Mouse (Mus musculus): ENCODE measurements around the gene Susd6. TPM values are rescaled to one million over a fixed set of nuclear protein-coding genes. Genes with fewer than 3 reads are reported as not detected.

The Susd6 gene
- polyA plus RNA-seq, 1 experiment = 57.0 TPM

DNA sequence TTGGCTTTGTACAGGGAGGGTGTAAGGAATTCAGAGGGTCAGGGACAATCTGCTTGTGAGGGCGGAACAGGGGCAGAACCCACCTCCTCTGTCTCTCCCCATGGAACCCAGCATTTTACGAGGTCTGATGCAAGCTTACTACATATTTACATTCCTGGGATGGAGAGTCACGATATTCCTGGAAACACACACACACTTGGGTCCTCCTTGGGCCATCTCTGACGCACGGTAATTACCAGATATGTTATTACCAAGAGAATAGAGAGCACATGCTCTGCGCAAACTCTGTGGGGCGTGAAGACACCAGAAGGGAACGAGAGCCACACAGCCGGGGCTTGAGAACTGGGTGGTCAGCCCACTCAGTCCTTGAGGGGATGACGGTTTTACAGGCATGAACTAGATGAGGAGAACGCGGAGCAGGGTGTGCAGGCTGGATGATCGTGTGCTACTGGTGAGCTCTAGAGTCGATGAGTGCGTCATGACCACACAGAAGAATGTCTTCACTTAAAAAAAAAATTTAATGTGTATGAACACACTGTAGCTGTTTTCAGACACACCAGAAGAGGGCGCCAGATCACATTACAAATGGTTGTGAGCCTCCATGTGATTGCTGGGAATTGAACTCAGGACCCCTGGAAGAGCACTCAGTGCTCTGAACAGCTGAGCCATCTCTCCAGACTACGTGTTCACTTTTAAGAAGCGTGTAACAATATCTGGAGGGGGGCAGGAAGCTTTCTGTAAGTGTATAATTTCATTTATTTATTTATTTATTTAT, 103.6 kb downstream of the Susd6 start:
- no peaks in the 10 kb centered on the region for H3K27me3 ChIP-seq (ENCODE audit: control insufficient read depth, insufficient read depth, low read length, poor library complexity, severe bottlenecking)
- H3K9me3 ChIP-seq (replicated peaks; ENCODE audit: control insufficient read depth, insufficient read depth, low read length, poor library complexity, severe bottlenecking) = peaks cover 8% of the 10 kb centered on the region
- no peak for TF ChIP-seq EP300 (IDR thresholded peaks at IDR 0.05; ENCODE audit: insufficient read depth, low read depth, low read length)
- TF ChIP-seq CTCF (IDR thresholded peaks at IDR 0.05; ENCODE audit: low read depth, low read length) = no peak
- TF ChIP-seq POLR2A (IDR thresholded peaks at IDR 0.05; ENCODE audit: insufficient read depth, low read length) = no peak
- H3K36me3 ChIP-seq (ENCODE audit: control insufficient read depth, insufficient read depth, low read length, poor library complexity, severe bottlenecking) = no peaks in the 10 kb centered on the region
- peaks cover 2% of the 10 kb centered on the region for H3K4me1 ChIP-seq (ENCODE audit: control insufficient read depth, insufficient read depth, low read length)
- no peak overlapping the region for H3K9ac ChIP-seq (ENCODE audit: low read depth, poor library complexity, severe bottlenecking)
- no peak overlapping the region for H3K4me3 ChIP-seq (ENCODE audit: low read depth, low read length)
- H3K27ac ChIP-seq (ENCODE audit: insufficient read depth, low read length) = no peak overlapping the region

DNA sequence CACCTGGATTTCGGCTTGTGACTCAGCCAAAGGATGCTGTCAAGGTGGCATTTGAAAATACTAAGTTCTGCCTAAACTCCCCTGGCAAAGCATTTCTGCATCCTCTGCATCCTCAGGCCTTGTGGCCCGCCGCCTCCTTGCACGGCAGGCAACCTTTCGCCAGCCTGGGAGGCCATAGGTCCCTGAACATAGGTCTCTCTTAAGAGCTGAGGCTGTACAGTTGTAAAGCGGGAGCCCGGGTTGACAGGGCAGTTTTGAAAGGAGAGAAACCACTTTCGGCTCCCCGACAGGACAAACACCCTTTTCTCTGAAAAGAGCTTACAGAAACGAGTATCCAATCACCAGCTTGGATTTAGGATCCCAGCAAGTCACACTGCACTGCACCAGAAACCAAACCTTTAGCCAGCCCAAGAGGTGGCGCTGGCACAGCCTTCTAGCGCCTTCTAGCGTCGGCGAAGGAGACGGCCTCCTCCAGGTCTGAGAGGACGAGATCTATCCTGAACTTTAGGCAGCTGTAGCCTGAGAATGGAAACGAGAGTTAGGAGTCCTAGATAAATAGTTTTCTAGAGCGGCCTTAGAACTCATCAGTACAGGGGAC, 104.8 kb downstream of the Susd6 start:
- H3K36me3 ChIP-seq (ENCODE audit: control insufficient read depth, insufficient read depth, low read length, poor library complexity, severe bottlenecking) = no peaks in the 10 kb centered on the region
- peaks cover 2% of the 10 kb centered on the region; the same call in 1 of the 2 replicates for H3K9me3 ChIP-seq (replicated peaks; ENCODE audit: control insufficient read depth, insufficient read depth, low read length, poor library complexity, severe bottlenecking)
- H3K4me1 ChIP-seq (ENCODE audit: control insufficient read depth, insufficient read depth, low read length) = peaks cover 2% of the 10 kb centered on the region
- TF ChIP-seq POLR2A (IDR thresholded peaks at IDR 0.05; ENCODE audit: insufficient read depth, low read length) (no peak), EP300 (IDR thresholded peaks at IDR 0.05; ENCODE audit: insufficient read depth, low read depth, low read length) (0 out of 2 replicates have a peak, but pooled peaks have one; percentile 33), CTCF (IDR thresholded peaks at IDR 0.05; ENCODE audit: low read depth, low read length) (peak; percentile 100)
- 0 out of 2 replicates have a peak overlapping the region, but pooled peaks have one; percentile 16 for H3K27ac ChIP-seq (ENCODE audit: insufficient read depth, low read length)
- H3K9ac ChIP-seq (ENCODE audit: low read depth, poor library complexity, severe bottlenecking) = 0 out of 2 replicates have a peak overlapping the region, but pooled peaks have one; percentile 19
- H3K27me3 ChIP-seq (ENCODE audit: control insufficient read depth, insufficient read depth, low read length, poor library complexity, severe bottlenecking) = no peaks in the 10 kb centered on the region
- H3K4me3 ChIP-seq (ENCODE audit: low read depth, low read length) = no peak overlapping the region; the same call in 1 of the 2 replicates

DNA sequence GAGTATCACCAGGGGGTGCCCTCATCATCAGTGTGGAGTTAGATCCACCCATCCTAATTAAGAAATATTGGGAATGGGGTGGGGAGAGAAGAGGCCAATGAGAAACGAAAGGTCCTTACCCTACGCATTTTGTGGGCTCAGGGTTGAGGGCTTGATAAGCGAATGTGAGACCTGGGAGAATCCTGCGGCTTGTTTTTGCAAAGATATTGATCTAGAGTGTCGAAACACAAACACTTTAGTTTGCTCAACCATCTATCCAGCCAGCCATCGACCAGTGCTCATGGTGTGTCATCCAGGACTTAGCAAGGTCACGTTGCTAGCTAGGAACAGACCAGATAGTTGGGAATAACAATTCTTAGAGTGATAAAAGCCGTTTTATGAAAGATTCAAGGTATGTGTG, 119.3 kb downstream of the Susd6 start:
- H3K4me3 ChIP-seq (ENCODE audit: low read depth, low read length) = no peak overlapping the region
- no peak overlapping the region for H3K27ac ChIP-seq (ENCODE audit: insufficient read depth, low read length)
- no peaks in the 10 kb centered on the region for H3K36me3 ChIP-seq (ENCODE audit: control insufficient read depth, insufficient read depth, low read length, poor library complexity, severe bottlenecking)
- no peak for TF ChIP-seq EP300 (IDR thresholded peaks at IDR 0.05; ENCODE audit: insufficient read depth, low read depth, low read length)
- TF ChIP-seq POLR2A (IDR thresholded peaks at IDR 0.05; ENCODE audit: insufficient read depth, low read length) = no peak
- no peak for TF ChIP-seq CTCF (IDR thresholded peaks at IDR 0.05; ENCODE audit: low read depth, low read length)
- no peaks in the 10 kb centered on the region for H3K9me3 ChIP-seq (replicated peaks; ENCODE audit: control insufficient read depth, insufficient read depth, low read length, poor library complexity, severe bottlenecking)
- no peaks in the 10 kb centered on the region for H3K27me3 ChIP-seq (ENCODE audit: control insufficient read depth, insufficient read depth, low read length, poor library complexity, severe bottlenecking)
- H3K9ac ChIP-seq (ENCODE audit: low read depth, poor library complexity, severe bottlenecking) = no peak overlapping the region
- H3K4me1 ChIP-seq (ENCODE audit: control insufficient read depth, insufficient read depth, low read length) = no peaks in the 10 kb centered on the region

DNA sequence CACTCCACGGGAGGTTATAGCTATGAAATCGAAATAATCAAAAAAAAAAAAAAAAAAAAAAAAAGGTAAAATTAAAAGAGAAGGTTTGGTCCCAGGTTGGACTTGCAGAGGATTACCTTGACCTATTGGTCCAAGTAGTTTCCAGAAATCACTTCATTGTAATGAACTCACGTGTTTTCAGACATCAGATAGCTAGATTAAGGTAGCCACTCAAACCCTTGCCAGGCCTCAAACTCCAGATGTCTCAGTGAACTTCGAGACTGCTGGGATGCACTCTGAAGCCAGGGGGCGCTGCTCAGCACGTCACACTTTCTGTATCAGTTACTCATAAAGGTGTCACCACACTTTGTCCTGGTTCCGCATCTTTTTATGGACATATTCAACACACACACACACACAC, 127.5 kb downstream of the Susd6 start:
- Histone ChIP-seq H3K27me3 (ENCODE audit: control insufficient read depth, insufficient read depth, low read length, poor library complexity, severe bottlenecking) (no peaks in the 10 kb centered on the region), H3K9me3 (replicated peaks; ENCODE audit: control insufficient read depth, insufficient read depth, low read length, poor library complexity, severe bottlenecking) (no peaks in the 10 kb centered on the region), H3K4me1 (ENCODE audit: control insufficient read depth, insufficient read depth, low read length) (peaks cover 1% of the 10 kb centered on the region), H3K27ac (ENCODE audit: insufficient read depth, low read length) (no peak overlapping the region), H3K4me3 (ENCODE audit: low read depth, low read length) (no peak overlapping the region), H3K9ac (ENCODE audit: low read depth, poor library complexity, severe bottlenecking) (no peak overlapping the region), H3K36me3 (ENCODE audit: control insufficient read depth, insufficient read depth, low read length, poor library complexity, severe bottlenecking) (no peaks in the 10 kb centered on the region)
- no peak for TF ChIP-seq EP300 (IDR thresholded peaks at IDR 0.05; ENCODE audit: insufficient read depth, low read depth, low read length)
- peak; percentile 98 for TF ChIP-seq CTCF (IDR thresholded peaks at IDR 0.05; ENCODE audit: low read depth, low read length)

DNA sequence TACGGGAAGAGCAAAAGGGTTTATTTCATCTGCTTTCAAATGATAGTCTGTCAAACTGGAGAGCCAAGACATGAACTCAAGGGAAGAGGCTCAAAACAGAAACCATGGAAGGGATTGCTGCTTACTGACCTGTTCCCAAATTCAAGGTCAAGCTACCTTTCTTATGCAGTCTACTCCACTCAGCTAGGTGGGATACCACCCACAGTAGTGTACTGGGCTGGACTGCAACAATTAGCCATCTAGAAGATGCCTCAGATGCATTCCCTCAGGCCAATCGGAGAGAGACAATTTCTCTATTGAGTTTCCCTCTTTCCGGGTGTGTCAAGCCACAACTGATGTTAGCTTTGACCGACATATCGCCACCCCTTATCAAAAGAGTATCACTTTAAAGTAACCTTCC, 131.0 kb downstream of the Susd6 start:
- Histone ChIP-seq H3K4me1 (ENCODE audit: control insufficient read depth, insufficient read depth, low read length) (peaks cover 9% of the 10 kb centered on the region), H3K9me3 (replicated peaks; ENCODE audit: control insufficient read depth, insufficient read depth, low read length, poor library complexity, severe bottlenecking) (no peaks in the 10 kb centered on the region), H3K4me3 (ENCODE audit: low read depth, low read length) (no peak overlapping the region), H3K27me3 (ENCODE audit: control insufficient read depth, insufficient read depth, low read length, poor library complexity, severe bottlenecking) (no peaks in the 10 kb centered on the region), H3K27ac (ENCODE audit: insufficient read depth, low read length) (peak overlapping the region; percentile 83), H3K9ac (ENCODE audit: low read depth, poor library complexity, severe bottlenecking) (no peak overlapping the region), H3K36me3 (ENCODE audit: control insufficient read depth, insufficient read depth, low read length, poor library complexity, severe bottlenecking) (no peaks in the 10 kb centered on the region)
- no peak for TF ChIP-seq POLR2A (IDR thresholded peaks at IDR 0.05; ENCODE audit: insufficient read depth, low read length)
- TF ChIP-seq EP300 (IDR thresholded peaks at IDR 0.05; ENCODE audit: insufficient read depth, low read depth, low read length) = no peak
- no peak for TF ChIP-seq CTCF (IDR thresholded peaks at IDR 0.05; ENCODE audit: low read depth, low read length)

DNA sequence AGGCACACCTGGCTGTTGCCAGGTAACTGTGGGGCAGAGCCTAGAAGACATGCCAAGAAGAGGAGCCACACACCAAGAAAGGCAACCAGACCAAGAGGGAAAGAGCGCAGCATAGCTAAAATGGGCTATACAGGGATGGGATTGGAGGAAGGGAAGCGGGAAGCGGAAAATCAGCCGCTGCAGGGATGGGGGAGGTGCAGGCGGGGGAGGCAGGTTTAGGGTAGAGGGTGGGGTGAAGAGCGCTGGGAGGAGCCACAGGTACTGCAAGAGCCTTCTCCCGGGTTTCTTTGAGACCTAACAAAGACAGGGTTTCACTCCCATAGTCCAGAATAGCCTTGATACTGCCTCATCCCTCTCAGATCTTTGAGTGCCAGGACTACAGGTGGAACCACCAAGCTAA, 132.6 kb downstream of the Susd6 start:
- TF ChIP-seq POLR2A (IDR thresholded peaks at IDR 0.05; ENCODE audit: insufficient read depth, low read length) = peak; percentile 13
- TF ChIP-seq CTCF (IDR thresholded peaks at IDR 0.05; ENCODE audit: low read depth, low read length) = no peak
- peak; percentile 72; the same call in 1 of the 2 replicates for TF ChIP-seq EP300 (IDR thresholded peaks at IDR 0.05; ENCODE audit: insufficient read depth, low read depth, low read length)
- H3K27me3 ChIP-seq (ENCODE audit: control insufficient read depth, insufficient read depth, low read length, poor library complexity, severe bottlenecking) = no peaks in the 10 kb centered on the region
- peaks cover 9% of the 10 kb centered on the region for H3K4me1 ChIP-seq (ENCODE audit: control insufficient read depth, insufficient read depth, low read length)
- peak overlapping the region; percentile 68; the same call in 1 of the 2 replicates for H3K27ac ChIP-seq (ENCODE audit: insufficient read depth, low read length)
- H3K9me3 ChIP-seq (replicated peaks; ENCODE audit: control insufficient read depth, insufficient read depth, low read length, poor library complexity, severe bottlenecking) = no peaks in the 10 kb centered on the region
- H3K9ac ChIP-seq (ENCODE audit: low read depth, poor library complexity, severe bottlenecking) = peak overlapping the region; percentile 44
- no peaks in the 10 kb centered on the region for H3K36me3 ChIP-seq (ENCODE audit: control insufficient read depth, insufficient read depth, low read length, poor library complexity, severe bottlenecking)
- H3K4me3 ChIP-seq (ENCODE audit: low read depth, low read length) = peak overlapping the region; percentile 67

Data from ES-Bruce4 (cell line).